Mouse (Mus musculus) midbrain, embryonic 11.5 days (tissue): ENCODE measurements at regions not wholly inside any gene's neighbourhood (a gene's known extent, or its start where the extent isn't known, plus 50 kb on each side); places are given as distances from the start of the nearest gene placed in this dataset.

ENCODE experiments used
- ATAC-seq: fragments of 200-750 bp; cut with Nextera tagmentation; 2 replicates; pipeline ENCODE4 v1.8.0; 2017; ENCODE audit warnings: moderate TSS enrichment, moderate library complexity; ENCODE audit not compliant: low FRiP score
- DNase-seq: peaks from one replicate; pipeline ENCODE4 v3.0.0; 2015; ENCODE audit warnings: low spot score; ENCODE audit errors: missing footprints
- H3K27ac ChIP-seq: fragments of 300-500 bp; sonication (generic); 2 replicates; pipeline ENCODE4 v1.5.1; 2014; ENCODE audit warnings: low read depth, low read length
- H3K27me3 ChIP-seq: fragments of 300-500 bp; sonication (generic); 2 replicates; pipeline ENCODE4 v1.6.1; 2014; ENCODE audit warnings: mild to moderate bottlenecking, low read length, moderate library complexity, mixed read lengths; ENCODE audit not compliant: control insufficient read depth, insufficient read depth
- H3K36me3 ChIP-seq: fragments of 300-500 bp; sonication (generic); 2 replicates; pipeline ENCODE4 v1.6.1; 2014; ENCODE audit warnings: mild to moderate bottlenecking, low read length, moderate library complexity, mixed read lengths; ENCODE audit not compliant: control insufficient read depth, insufficient read depth
- H3K4me1 ChIP-seq: fragments of 300-500 bp; sonication (generic); 2 replicates; pipeline ENCODE4 v1.6.1; 2014; ENCODE audit warnings: low read length; ENCODE audit not compliant: control insufficient read depth, insufficient read depth
- H3K4me2 ChIP-seq: fragments of 300-500 bp; sonication (generic); 2 replicates; pipeline ENCODE4 v1.6.1; 2014; ENCODE audit warnings: mild to moderate bottlenecking, moderate library complexity
- H3K4me3 ChIP-seq: fragments of 300-500 bp; sonication (generic); 2 replicates; pipeline ENCODE4 v1.5.1; 2014; ENCODE audit warnings: low read depth, low read length
- H3K9ac ChIP-seq: fragments of 300-500 bp; sonication (generic); 2 replicates; pipeline ENCODE4 v1.6.1; 2014; ENCODE audit warnings: low read length
- H3K9me3 ChIP-seq: fragments of 300-500 bp; sonication (generic); 2 replicates; pipeline ENCODE4 v1.6.1; 2016; ENCODE audit warnings: low read length; ENCODE audit not compliant: control insufficient read depth
- WGBS: fragments of 180-500 bp; shearing (Covaris S2); extraction: QIAGEN DNeasy Blood & Tissue Kit; methylation state at CpG from one replicate; pipeline ENCODE4 v1.1.7; 2014; 5-methylcytosine and 5-hydroxymethylcytosine counted together

GRCm38 (mm10) chr9:116333956-116334463 lies 158.8 kb upstream of the Tgfbr2 start:
- ATAC-seq: no peak
- H3K27ac ChIP-seq: no peak overlapping the region
- no peaks in the 10 kb centered on the region for H3K9me3 ChIP-seq
- no peak overlapping the region for H3K9ac ChIP-seq
- DNase-seq: no peak
- no peaks in the 10 kb centered on the region for H3K4me1 ChIP-seq
- WGBS: 73% methylated on average over 6 of the region's 6 CpGs
- no peaks in the 10 kb centered on the region for H3K27me3 ChIP-seq
- no peaks in the 10 kb centered on the region for H3K36me3 ChIP-seq
- H3K4me2 ChIP-seq: no peak overlapping the region
- H3K4me3 ChIP-seq: no peak overlapping the region

GRCm38 (mm10) chr9:116332485-116333118 lies 157.4 kb upstream of the Tgfbr2 start:
- Histone ChIP-seq H3K4me1 (no peaks in the 10 kb centered on the region), H3K27me3 (no peaks in the 10 kb centered on the region), H3K4me3 (no peak overlapping the region), H3K9ac (no peak overlapping the region), H3K27ac (no peak overlapping the region), H3K4me2 (no peak overlapping the region), H3K9me3 (no peaks in the 10 kb centered on the region), H3K36me3 (no peaks in the 10 kb centered on the region)
- no peak for ATAC-seq
- no peak for DNase-seq
- WGBS: 92% methylated on average over 5 of the region's 5 CpGs

- Histone ChIP-seq H3K4me2 (no peak overlapping the region), H3K27me3 (no peaks in the 10 kb centered on the region), H3K9ac (no peak overlapping the region), H3K9me3 (no peaks in the 10 kb centered on the region), H3K27ac (no peak overlapping the region), H3K4me3 (no peak overlapping the region), H3K36me3 (no peaks in the 10 kb centered on the region), H3K4me1 (no peaks in the 10 kb centered on the region)
- WGBS: 86% methylated on average over 2 of the region's 2 CpGs
- ATAC-seq (no peak), DNase-seq (no peak)
Measured at GRCm38 (mm10) chr9:116331406-116331805, 156.2 kb upstream of the Tgfbr2 start.

GRCm38 (mm10) chr9:116330796-116331195 lies 155.6 kb upstream of the Tgfbr2 start:
- no peaks in the 10 kb centered on the region for H3K27me3 ChIP-seq
- no peak overlapping the region for H3K9ac ChIP-seq
- no peak overlapping the region for H3K27ac ChIP-seq
- no peak for DNase-seq
- H3K4me2 ChIP-seq: no peak overlapping the region
- ATAC-seq: no peak
- no peaks in the 10 kb centered on the region for H3K36me3 ChIP-seq
- H3K9me3 ChIP-seq: no peaks in the 10 kb centered on the region
- 70% methylated on average over 5 of the region's 5 CpGs for WGBS
- H3K4me3 ChIP-seq: no peak overlapping the region
- H3K4me1 ChIP-seq: no peaks in the 10 kb centered on the region

- Histone ChIP-seq H3K9ac (no peak overlapping the region), H3K9me3 (no peaks in the 10 kb centered on the region), H3K4me2 (no peak overlapping the region), H3K27me3 (no peaks in the 10 kb centered on the region), H3K4me1 (no peaks in the 10 kb centered on the region), H3K27ac (no peak overlapping the region), H3K4me3 (no peak overlapping the region), H3K36me3 (no peaks in the 10 kb centered on the region)
- ATAC-seq (no peak), DNase-seq (no peak)
- 86% methylated on average over 5 of the region's 5 CpGs for WGBS
Measured at GRCm38 (mm10) chr9:116329147-116329546, 154.0 kb upstream of the Tgfbr2 start.

GRCm38 (mm10) chr9:116328201-116328600 lies 153.0 kb upstream of the Tgfbr2 start:
- no peak overlapping the region for H3K4me2 ChIP-seq
- H3K4me3 ChIP-seq: no peak overlapping the region
- H3K27ac ChIP-seq: no peak overlapping the region
- H3K27me3 ChIP-seq: no peaks in the 10 kb centered on the region
- WGBS: 32% methylated on average over 3 of the region's 3 CpGs
- no peak overlapping the region for H3K9ac ChIP-seq
- DNase-seq (no peak), ATAC-seq (no peak)
- no peaks in the 10 kb centered on the region for H3K9me3 ChIP-seq
- H3K4me1 ChIP-seq: no peaks in the 10 kb centered on the region
- H3K36me3 ChIP-seq: no peaks in the 10 kb centered on the region

GRCm38 (mm10) chr9:116327080-116327479 lies 151.9 kb upstream of the Tgfbr2 start:
- Histone ChIP-seq H3K27ac (no peak overlapping the region), H3K4me1 (no peaks in the 10 kb centered on the region), H3K4me2 (no peak overlapping the region), H3K36me3 (no peaks in the 10 kb centered on the region), H3K27me3 (no peaks in the 10 kb centered on the region), H3K9ac (no peak overlapping the region), H3K9me3 (no peaks in the 10 kb centered on the region), H3K4me3 (no peak overlapping the region)
- ATAC-seq (no peak), DNase-seq (no peak)
- 87% methylated on average over 2 of the region's 2 CpGs for WGBS

GRCm38 (mm10) chr9:116324971-116325370 lies 149.8 kb upstream of the Tgfbr2 start:
- ATAC-seq (no peak), DNase-seq (no peak)
- Histone ChIP-seq H3K9ac (no peak overlapping the region), H3K4me1 (no peaks in the 10 kb centered on the region), H3K4me2 (no peak overlapping the region), H3K36me3 (no peaks in the 10 kb centered on the region), H3K27ac (no peak overlapping the region), H3K4me3 (no peak overlapping the region), H3K9me3 (no peaks in the 10 kb centered on the region), H3K27me3 (no peaks in the 10 kb centered on the region)
- WGBS: 87% methylated on average over 4 of the region's 4 CpGs

GRCm38 (mm10) chr9:116323871-116324721 lies 148.9 kb upstream of the Tgfbr2 start:
- Histone ChIP-seq H3K27me3 (no peaks in the 10 kb centered on the region), H3K27ac (no peak overlapping the region), H3K9ac (no peak overlapping the region), H3K4me2 (no peak overlapping the region), H3K4me1 (no peaks in the 10 kb centered on the region), H3K36me3 (no peaks in the 10 kb centered on the region), H3K9me3 (no peaks in the 10 kb centered on the region), H3K4me3 (no peak overlapping the region)
- no peak for DNase-seq
- no peak for ATAC-seq
- WGBS: 84% methylated on average over 9 of the region's 9 CpGs
